Mouse (Mus musculus) forebrain, embryonic 16.5 days (tissue): Measurements from ENCODE around the gene Per2. TPM values are rescaled to one million over a fixed set of nuclear protein-coding genes. Genes with fewer than 3 reads are reported as not detected.

Experiments
- ATAC-seq: fragments of 200-750 bp; cut with Nextera tagmentation; 2 replicates; pipeline ENCODE4 v1.8.0; 2017; ENCODE audit warnings: mild to moderate bottlenecking, moderate library complexity
- H3K27ac ChIP-seq: fragments of 300-500 bp; sonication (generic); 2 replicates; pipeline ENCODE4 v1.5.1; 2014; ENCODE audit warnings: low read length, control low read depth
- H3K27me3 ChIP-seq: fragments of 300-500 bp; sonication (generic); replicated peaks from 2 replicates; pipeline ENCODE4 v1.6.1; 2014; ENCODE audit warnings: low read length; ENCODE audit not compliant: control insufficient read depth, insufficient read depth
- H3K36me3 ChIP-seq: fragments of 300-500 bp; sonication (generic); 2 replicates; pipeline ENCODE4 v1.6.1; 2014; ENCODE audit not compliant: control insufficient read depth, insufficient read depth
- H3K4me1 ChIP-seq: fragments of 300-500 bp; sonication (generic); replicated peaks from 2 replicates; pipeline ENCODE4 v1.6.1; 2014; ENCODE audit warnings: low read length; ENCODE audit not compliant: control insufficient read depth, insufficient read depth
- H3K4me2 ChIP-seq: fragments of 300-500 bp; sonication (generic); 2 replicates; pipeline ENCODE4 v1.6.1; 2014; ENCODE audit warnings: mild to moderate bottlenecking, low read length, control low read depth
- H3K4me3 ChIP-seq: fragments of 300-500 bp; sonication (generic); replicated peaks from 2 replicates; pipeline ENCODE4 v1.5.1; 2014; ENCODE audit warnings: mild to moderate bottlenecking, low read length, control low read depth
- H3K9ac ChIP-seq: fragments of 300-500 bp; sonication (generic); replicated peaks from 2 replicates; pipeline ENCODE4 v1.6.1; 2014; ENCODE audit warnings: low read depth, low read length, control low read depth
- H3K9me3 ChIP-seq: fragments of 300-500 bp; sonication (generic); 2 replicates; pipeline ENCODE4 v1.6.1; 2016; ENCODE audit warnings: low read length; ENCODE audit not compliant: control insufficient read depth
- WGBS: fragments of 180-500 bp; shearing (Covaris S2); extraction: QIAGEN DNeasy Blood & Tissue Kit; methylation state at CpG from one replicate; pipeline ENCODE4 v1.1.7; 2014; 5-methylcytosine and 5-hydroxymethylcytosine counted together
- polyA plus RNA-seq: library from polyadenylated mRNA; unstranded; fragments of >200 nt; fragmentation: Nextera tagmentation; extraction: Ambion mirVana; gene quantifications from 2 replicates; pipeline ENCODE4 v1.2.1, GENCODE M21; 2015

The Per2 gene
- polyA plus RNA-seq, 1 experiment from 2014 or later: 5.6 TPM

- Histone ChIP-seq H3K4me3 (peak overlapping the region; percentile 80), H3K27ac (peak overlapping the region; percentile 96), H3K27me3 (no peaks in the 10 kb centered on the region), H3K9me3 (no peaks in the 10 kb centered on the region), H3K4me2 (peak overlapping the region; percentile 98), H3K4me1 (peaks cover 31% of the 10 kb centered on the region), H3K9ac (peak overlapping the region; percentile 92), H3K36me3 (no peaks in the 10 kb centered on the region)
- WGBS: 1% methylated on average over 14 of the region's 14 CpGs
- ATAC-seq: no peak
These were observed 45.6 kb downstream of the Per2 start for GRCm38 (mm10) chr1:91413536-91413897.

- under 1% methylated on average over 34 of the region's 34 CpGs for WGBS
- H3K36me3 ChIP-seq: no peaks in the 10 kb centered on the region
- peak; percentile 91 for ATAC-seq
- no peaks in the 10 kb centered on the region for H3K9me3 ChIP-seq
- peak overlapping the region; percentile 96 for H3K27ac ChIP-seq
- H3K4me1 ChIP-seq: peaks cover 31% of the 10 kb centered on the region
- H3K9ac ChIP-seq: peak overlapping the region; percentile 92
- peak overlapping the region; percentile 80 for H3K4me3 ChIP-seq
- peak overlapping the region; percentile 98 for H3K4me2 ChIP-seq
- no peaks in the 10 kb centered on the region for H3K27me3 ChIP-seq
These were observed 46.1 kb downstream of the Per2 start for GRCm38 (mm10) chr1:91413030-91413506.

GRCm38 (mm10) chr1:91412286-91413029 is 46.7 kb downstream of the Per2 start:
- Histone ChIP-seq H3K4me3 (peak overlapping the region; percentile 80), H3K27ac (peak overlapping the region; percentile 96), H3K9me3 (no peaks in the 10 kb centered on the region), H3K4me2 (peak overlapping the region; percentile 98), H3K4me1 (peaks cover 31% of the 10 kb centered on the region), H3K36me3 (no peaks in the 10 kb centered on the region), H3K9ac (peak overlapping the region; percentile 92), H3K27me3 (no peaks in the 10 kb centered on the region)
- WGBS: 2% methylated on average over 64 of the region's 65 CpGs
- peak; percentile 10; the same call in 1 of the 2 replicates for ATAC-seq

GRCm38 (mm10) chr1:91411631-91412285 is 47.4 kb downstream of the Per2 start:
- peak overlapping the region; percentile 98 for H3K4me2 ChIP-seq
- WGBS: 39% methylated on average over 8 of the region's 8 CpGs
- peaks cover 31% of the 10 kb centered on the region for H3K4me1 ChIP-seq
- peak overlapping the region; percentile 80 for H3K4me3 ChIP-seq
- H3K9ac ChIP-seq: peak overlapping the region; percentile 92
- H3K9me3 ChIP-seq: no peaks in the 10 kb centered on the region
- no peak overlapping the region for H3K27ac ChIP-seq
- no peaks in the 10 kb centered on the region for H3K36me3 ChIP-seq
- no peaks in the 10 kb centered on the region for H3K27me3 ChIP-seq
- no peak for ATAC-seq

- WGBS: 95% methylated on average over 4 of the region's 4 CpGs
- H3K27me3 ChIP-seq: no peaks in the 10 kb centered on the region
- H3K4me3 ChIP-seq: no peak overlapping the region
- H3K9ac ChIP-seq: no peak overlapping the region
- H3K4me2 ChIP-seq: no peak overlapping the region
- ATAC-seq: no peak
- H3K27ac ChIP-seq: no peak overlapping the region
- no peaks in the 10 kb centered on the region for H3K36me3 ChIP-seq
- peaks cover 15% of the 10 kb centered on the region for H3K4me1 ChIP-seq
- no peaks in the 10 kb centered on the region for H3K9me3 ChIP-seq
These were observed 51.3 kb downstream of the Per2 start for GRCm38 (mm10) chr1:91407819-91408218.

- peak; percentile 28; the same call in 1 of the 2 replicates for ATAC-seq
- no peak overlapping the region for H3K27ac ChIP-seq
- no peak overlapping the region for H3K4me3 ChIP-seq
- H3K27me3 ChIP-seq: no peaks in the 10 kb centered on the region
- no peaks in the 10 kb centered on the region for H3K9me3 ChIP-seq
- no peak overlapping the region for H3K9ac ChIP-seq
- no peaks in the 10 kb centered on the region for H3K4me1 ChIP-seq
- whole genome bisulfite sequencing: 57% methylated on average over 23 of the region's 23 CpGs
- H3K4me2 ChIP-seq: peak overlapping the region; percentile 15; the same call in 1 of the 2 replicates
- H3K36me3 ChIP-seq: no peaks in the 10 kb centered on the region
These were observed 53.5 kb downstream of the Per2 start for GRCm38 (mm10) chr1:91405406-91406169.

- 39% methylated on average over 1 of the region's 1 CpGs for WGBS
- Histone ChIP-seq H3K9me3 (no peaks in the 10 kb centered on the region), H3K4me2 (no peak overlapping the region), H3K4me3 (no peak overlapping the region), H3K27ac (no peak overlapping the region), H3K9ac (no peak overlapping the region), H3K4me1 (no peaks in the 10 kb centered on the region), H3K27me3 (no peaks in the 10 kb centered on the region), H3K36me3 (no peaks in the 10 kb centered on the region)
- ATAC-seq: no peak
These were observed 54.1 kb downstream of the Per2 start for GRCm38 (mm10) chr1:91404976-91405375.

- peak; percentile 98 for ATAC-seq
- peak within 1 kb of the TSS; percentile 91 for H3K27ac ChIP-seq
- 0% methylated on average over 65 of the region's 91 CpGs for WGBS
These were observed 60.7 kb downstream of the Per2 start, which contains the start of gene Ilkap for GRCm38 (mm10) chr1:91398260-91399062. Gene Ilkap (minus strand): TSS chr1:91398815.

More at GRCm38 (mm10) chr1:91398260-91399062, 60.7 kb downstream of the Per2 start, which contains the start of gene Ilkap:
- H3K4me3 ChIP-seq: peak within 1 kb of the TSS; percentile 94
- H3K4me1 ChIP-seq: peaks cover 27% of the 10 kb centered on the region
- H3K36me3 ChIP-seq: peaks cover 2% of the 10 kb centered on the region; the same call in 1 of the 2 replicates
- H3K9ac ChIP-seq: peak within 1 kb of the TSS; percentile 94
- no peaks in the 10 kb centered on the region for H3K9me3 ChIP-seq
- no peaks in the 10 kb centered on the region for H3K27me3 ChIP-seq
- H3K4me2 ChIP-seq: peak within 1 kb of the TSS; percentile 91
